Mouse (Mus musculus): ENCODE measurements around the gene Fgfr2.

DNA sequence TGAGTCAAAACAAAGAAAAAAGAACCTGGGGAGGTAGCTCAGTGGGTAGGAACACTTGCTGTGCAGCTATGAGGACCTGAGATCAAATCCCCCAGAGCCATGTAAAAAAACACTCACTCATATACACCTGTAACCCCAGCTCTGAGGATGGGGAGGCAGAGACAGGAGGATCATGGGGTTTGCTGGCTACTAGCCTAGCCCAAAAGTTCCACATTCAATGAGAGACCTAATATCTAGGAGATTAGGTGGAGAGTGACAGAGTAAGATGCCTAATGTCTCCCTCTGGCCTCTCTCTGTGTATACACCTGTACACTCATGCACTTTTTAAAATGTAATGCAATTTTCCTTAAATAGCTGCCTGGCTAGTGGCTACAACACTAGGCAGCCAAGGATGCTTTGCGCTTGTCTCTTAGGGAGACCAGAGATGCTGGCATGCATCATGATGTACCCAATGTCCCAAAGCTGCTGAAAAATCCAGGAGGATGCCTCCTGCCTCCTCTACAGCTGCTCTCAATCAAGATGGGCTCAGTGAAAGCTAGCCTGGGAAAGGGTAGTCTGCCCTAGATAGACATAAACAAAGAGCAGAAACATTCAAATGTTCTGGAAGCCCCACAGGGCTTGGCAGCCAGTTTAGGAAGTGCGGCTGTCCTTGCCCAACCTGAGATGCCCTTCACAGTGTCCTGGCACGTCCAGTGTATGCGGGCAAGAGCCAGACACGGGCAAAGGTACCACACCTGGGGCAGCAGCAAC lies 231.4 kb downstream of the Fgfr2 start:
- TF ChIP-seq CTCF (conservative IDR thresholded peaks at IDR 0.05; ENCODE audit: low read length), result no peak
- TF ChIP-seq NANOG (IDR thresholded peaks at IDR 0.05; ENCODE audit: borderline replicate concordance, low read length), result no peak
- TF ChIP-seq POU5F1 (IDR thresholded peaks at IDR 0.05; ENCODE audit: borderline replicate concordance, low read length), result no peak

Data from E14TG2a.4 (cell line).